In the genomic region with DNA sequence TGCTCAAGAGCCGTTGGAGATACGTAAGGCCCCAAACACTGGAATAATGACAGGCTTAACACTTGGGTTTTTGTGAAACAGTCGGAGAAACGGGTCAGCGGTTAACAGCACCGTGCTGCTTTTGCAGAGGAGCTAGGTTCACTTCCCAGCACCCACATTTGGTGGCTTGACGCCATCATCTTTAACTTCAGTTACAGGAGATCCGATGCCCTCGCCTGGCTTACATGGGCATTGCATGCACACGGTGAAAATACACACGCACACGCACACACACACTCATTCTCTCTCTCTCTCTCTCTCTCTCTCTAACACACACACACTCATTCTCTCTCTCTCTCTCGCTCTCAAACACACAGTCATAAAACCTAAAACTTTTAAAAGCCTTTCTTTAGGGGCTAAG, we compare ENCODE assay signal across 14 mouse cellular contexts.
DNase-seq lines count a peak whose midpoint lies in the region; ATAC-seq and TF ChIP-seq lines count a peak whose summit lies in the region.
"Had no signal": no experiment of that assay in that cellular context is flagged by ENCODE, and none has a peak within 500 bp of the region (broad histone marks: within the 10 kb centered on the region; RNA-seq: fewer than 3 reads in every experiment).

No protein-coding gene starts in this region.

- H3K9me3 ChIP-seq in hindbrain, embryonic 14.5 days (ENCODE audit: control insufficient read depth, low read length): no peaks in the 10 kb centered on the region
- H3K9me3 ChIP-seq in hindbrain, embryonic 16.5 days (ENCODE audit: control insufficient read depth, low read length): no peaks in the 10 kb centered on the region
- no peaks in the 10 kb centered on the region for H3K9me3 ChIP-seq in ES-Bruce4 (replicated peaks; ENCODE audit: control insufficient read depth, insufficient read depth, low read length, poor library complexity, severe bottlenecking)
- no peaks in the 10 kb centered on the region for H3K9me3 ChIP-seq in ES-E14 (ENCODE audit: control insufficient read depth, insufficient read depth, low read depth, low read length)
- H3K9me3 ChIP-seq in hindbrain, postnatal 0 days (ENCODE audit: low read length): no peaks in the 10 kb centered on the region
- H3K9me3 ChIP-seq: heart, embryonic 13.5 days; liver, embryonic 13.5 days had no signal

- TF ChIP-seq CTCF in ES-Bruce4 (IDR thresholded peaks at IDR 0.05; ENCODE audit: low read depth, low read length): peak; percentile 20
- TF ChIP-seq CTCF in hindbrain, postnatal 0 days (IDR thresholded peaks at IDR 0.05; ENCODE audit: low read depth): peak; percentile 46

- no peak for TF ChIP-seq EP300 in ES-Bruce4 (IDR thresholded peaks at IDR 0.05; ENCODE audit: insufficient read depth, low read depth, low read length)

- H3K4me3 ChIP-seq in hindbrain, embryonic 14.5 days (replicated peaks; ENCODE audit: low read length): no peak overlapping the region
- no peak overlapping the region for H3K4me3 ChIP-seq in hindbrain, embryonic 16.5 days (ENCODE audit: low read length)
- no peak overlapping the region for H3K4me3 ChIP-seq in ES-Bruce4 (ENCODE audit: low read depth, low read length)
- H3K4me3 ChIP-seq in ES-E14 (ENCODE audit: insufficient read depth in 1 of 2, low read depth in 1 of 2, low read length in 2 of 2, poor library complexity in 1 of 2, severe bottlenecking in 1 of 2): no peak overlapping the region
- no peak overlapping the region for H3K4me3 ChIP-seq in hindbrain, postnatal 0 days (ENCODE audit: low read length)
- H3K4me3 ChIP-seq: heart, embryonic 13.5 days; liver, embryonic 13.5 days had no signal

- ATAC-seq in hindbrain, embryonic 14.5 days (ENCODE audit: low FRiP score): no peak
- ATAC-seq in hindbrain, embryonic 16.5 days: no peak
- no peak for ATAC-seq in hindbrain, postnatal 0 days
- no peak for ATAC-seq in megakaryocyte, adult 5-6 weeks (ENCODE audit: poor library complexity, severe bottlenecking)
- ATAC-seq: Patski had no signal

- in situ Hi-C loops in ES-E14 (cut with MboI; ENCODE audit: low sequenced_read_pairs in 2 of 2, unreplicated experiment in 2 of 2): loop anchor here (25.0 kb wide), 1 partner anchor 720 kb away; no protein-coding TSS in a partner anchor

- 86% methylated on average over 13 of the region's 13 CpGs for WGBS in hindbrain, embryonic 14.5 days
- WGBS in hindbrain, embryonic 16.5 days: 80% methylated on average over 13 of the region's 13 CpGs
- WGBS in hindbrain, postnatal 0 days: 81% methylated on average over 13 of the region's 13 CpGs

- 0 out of 2 replicates have a peak overlapping the region, but pooled peaks have one; percentile 68 for H3K27ac ChIP-seq in hindbrain, embryonic 14.5 days
- H3K27ac ChIP-seq in hindbrain, embryonic 16.5 days (ENCODE audit: low read depth, low read length): no peak overlapping the region; the same call in 1 of the 2 replicates
- H3K27ac ChIP-seq in ES-Bruce4 (ENCODE audit: insufficient read depth, low read length) (no peak overlapping the region), ES-E14 (ENCODE audit: insufficient read depth, low read depth, low read length, poor library complexity, severe bottlenecking) (no peak overlapping the region)
- peak overlapping the region; percentile 33; the same call in 1 of the 2 replicates for H3K27ac ChIP-seq in hindbrain, postnatal 0 days
- H3K27ac ChIP-seq: heart, embryonic 13.5 days; liver, embryonic 13.5 days had no signal

- H3K9ac ChIP-seq in hindbrain, embryonic 14.5 days: no peak overlapping the region
- H3K9ac ChIP-seq in hindbrain, embryonic 16.5 days (ENCODE audit: low read depth, low read length): no peak overlapping the region
- no peak overlapping the region for H3K9ac ChIP-seq in ES-Bruce4 (ENCODE audit: low read depth, poor library complexity, severe bottlenecking)
- no peak overlapping the region for H3K9ac ChIP-seq in ES-E14 (ENCODE audit: insufficient read depth, low read depth, low read length, poor library complexity, severe bottlenecking)
- no peak overlapping the region for H3K9ac ChIP-seq in hindbrain, postnatal 0 days (replicated peaks; ENCODE audit: low read length)
- H3K9ac ChIP-seq: heart, embryonic 13.5 days; liver, embryonic 13.5 days had no signal

- no peak for TF ChIP-seq POLR2A in ES-Bruce4 (IDR thresholded peaks at IDR 0.05; ENCODE audit: insufficient read depth, low read length)

- no peak for DNase-seq in hindbrain, embryonic 14.5 days (ENCODE audit: low spot score)
- DNase-seq in ES-E14 (ENCODE audit: low read depth, low spot score): no peak
- peak; percentile 36 for DNase-seq in hindbrain, postnatal 0 days (ENCODE audit: low spot score)
- no peak for DNase-seq in frontal cortex, postnatal 25 days (ENCODE audit: low spot score in 2 of 2)
- DNase-seq: adrenal gland, adult 2 months; cerebellum, adult 18-20 months; kidney, adult 2 months; liver, embryonic 13.5 days; lung, postnatal 10 days had no signal

- H3K27me3 ChIP-seq in hindbrain, embryonic 14.5 days (ENCODE audit: control insufficient read depth, insufficient read depth, low read length): peaks cover 4% of the 10 kb centered on the region; the same call in 1 of the 2 replicates
- 0 out of 2 replicates have a peak, but pooled peaks cover 2% of the 10 kb centered on the region for H3K27me3 ChIP-seq in hindbrain, embryonic 16.5 days (replicated peaks; ENCODE audit: control insufficient read depth, insufficient read depth, low read length)
- H3K27me3 ChIP-seq in ES-Bruce4 (ENCODE audit: control insufficient read depth, insufficient read depth, low read length, poor library complexity, severe bottlenecking): no peaks in the 10 kb centered on the region
- no peaks in the 10 kb centered on the region for H3K27me3 ChIP-seq in hindbrain, postnatal 0 days (ENCODE audit: insufficient read depth, low read length)
- H3K27me3 ChIP-seq: heart, embryonic 13.5 days; liver, embryonic 13.5 days; Patski had no signal

- H3K36me3 ChIP-seq in hindbrain, embryonic 14.5 days (replicated peaks; ENCODE audit: control insufficient read depth, insufficient read depth): no peaks in the 10 kb centered on the region
- no peaks in the 10 kb centered on the region for H3K36me3 ChIP-seq in hindbrain, embryonic 16.5 days (ENCODE audit: control insufficient read depth, insufficient read depth, low read length)
- H3K36me3 ChIP-seq in ES-Bruce4 (ENCODE audit: control insufficient read depth, insufficient read depth, low read length, poor library complexity, severe bottlenecking) (no peaks in the 10 kb centered on the region), ES-E14 (ENCODE audit: control insufficient read depth, insufficient read depth, low read length, poor library complexity, severe bottlenecking) (no peaks in the 10 kb centered on the region)
- no peaks in the 10 kb centered on the region for H3K36me3 ChIP-seq in hindbrain, postnatal 0 days (ENCODE audit: insufficient read depth, low read length)

- no peak overlapping the region for H3K4me2 ChIP-seq in hindbrain, embryonic 14.5 days (replicated peaks)
- H3K4me2 ChIP-seq in hindbrain, embryonic 16.5 days (ENCODE audit: low read length): no peak overlapping the region
- H3K4me2 ChIP-seq in hindbrain, postnatal 0 days (ENCODE audit: low read depth, low read length): no peak overlapping the region
- H3K4me2 ChIP-seq: heart, embryonic 13.5 days; liver, embryonic 13.5 days had no signal

- peaks cover 9% of the 10 kb centered on the region; the same call in 1 of the 2 replicates for H3K4me1 ChIP-seq in hindbrain, embryonic 14.5 days (replicated peaks; ENCODE audit: control insufficient read depth, insufficient read depth, low read length)
- peaks cover 9% of the 10 kb centered on the region for H3K4me1 ChIP-seq in hindbrain, embryonic 16.5 days (ENCODE audit: control insufficient read depth, insufficient read depth, low read depth, low read length)
- no peaks in the 10 kb centered on the region for H3K4me1 ChIP-seq in ES-Bruce4 (ENCODE audit: control insufficient read depth, insufficient read depth, low read length)
- H3K4me1 ChIP-seq in ES-E14 (ENCODE audit: control insufficient read depth in 2 of 2, insufficient read depth in 2 of 2, low read length in 2 of 2, poor library complexity in 1 of 2): no peaks in the 10 kb centered on the region
- H3K4me1 ChIP-seq in hindbrain, postnatal 0 days (ENCODE audit: insufficient read depth, low read length): no peaks in the 10 kb centered on the region; the same call in 1 of the 2 replicates
- H3K4me1 ChIP-seq: heart, embryonic 13.5 days; liver, embryonic 13.5 days had no signal

TF ChIP-seq in ES-E14, 5 proteins besides CTCF, POLR2A, EP300 and RAD21:
- TF ChIP-seq HCFC1 (IDR thresholded peaks at IDR 0.05; ENCODE audit: borderline replicate concordance, insufficient read depth, low read length) (no peak), MAFK (IDR thresholded peaks at IDR 0.05; ENCODE audit: insufficient read depth, low read depth, low read length) (no peak), ZNF384 (IDR thresholded peaks at IDR 0.05; ENCODE audit: low read depth, low read length) (no peak), CHD2 (IDR thresholded peaks at IDR 0.05; ENCODE audit: low read depth, low read length) (no peak), ZC3H11A (IDR thresholded peaks at IDR 0.05; ENCODE audit: borderline replicate concordance, low read depth, low read length) (peak; percentile 45; the same call in 1 of the 2 replicates)

Comparison
In these comparisons a context has a peak if more than half of its experiments do, and no peak if none do; other contexts are left out.
1. H3K27ac ChIP-seq: peak in hindbrain, embryonic 14.5 days (single experiment) and hindbrain, postnatal 0 days (single experiment); none in hindbrain, embryonic 16.5 days (single experiment), ES-Bruce4 (single experiment) and ES-E14 (single experiment).